ENCODE assay signal across 28 mouse cellular contexts in genomic region chr3:66024220-66024792, GRCm38 (mm10).
DNase-seq lines count a peak whose midpoint lies in the region; ATAC-seq lines count a peak whose summit lies in the region.
"Had no signal": no experiment of that assay in that cellular context is flagged by ENCODE, and none has a peak within 500 bp of the region (broad histone marks: within the 10 kb centered on the region; RNA-seq: fewer than 3 reads in every experiment).

No protein-coding gene starts in this region.

- no peaks in the 10 kb centered on the region for H3K9me3 ChIP-seq in kidney, embryonic 15.5 days (replicated peaks)
- H3K9me3 ChIP-seq in midbrain, embryonic 13.5 days: no peaks in the 10 kb centered on the region
- H3K9me3 ChIP-seq: forebrain, embryonic 10.5 days; lung, embryonic 15.5 days; midbrain, embryonic 10.5 days; neural tube, embryonic 12.5 days had no signal

- H3K36me3 ChIP-seq in kidney, embryonic 15.5 days: no peaks in the 10 kb centered on the region
- H3K36me3 ChIP-seq in midbrain, embryonic 13.5 days: no peaks in the 10 kb centered on the region
- H3K36me3 ChIP-seq: embryonic facial prominence, embryonic 13.5 days; forebrain, embryonic 10.5 days; lung, embryonic 15.5 days; midbrain, embryonic 10.5 days; neural tube, embryonic 12.5 days had no signal

- ATAC-seq in kidney, embryonic 15.5 days (replicated peaks; ENCODE audit: low FRiP score): peak; percentile 73
- no peak for ATAC-seq in midbrain, embryonic 13.5 days
- ATAC-seq: activated CD4-positive, CD25-positive, alpha-beta regulatory T cell, adult 4 months; forebrain, postnatal 0 days; inflammation-experienced regulatory T-cells, adult 6 months had no signal

- no peak for DNase-seq in kidney, adult 18-20 months
- DNase-seq in adipocyte (ENCODE audit: low spot score): peak; percentile 27
- peak; percentile 49 for DNase-seq in forelimb bud, embryonic 11.5 days (ENCODE audit: low read depth, low spot score)
- DNase-seq in right cerebral cortex, postnatal 36 days (ENCODE audit: low spot score in 2 of 2): no peak
- no peak for DNase-seq in adrenal gland, postnatal 10 days
- DNase-seq: adrenal gland, postnatal 25 days; B cell, adult 2 months; cerebellum, adult 11-12 months; cerebellum, postnatal 14 days; forebrain, postnatal 0 days; gastrocnemius, adult 2 months; heart, postnatal 10 days; kidney, postnatal 10 days; lung, postnatal 4 days; right cerebral cortex, adult 18-20 months; thymus, postnatal 36 days had no signal

- H3K4me2 ChIP-seq in kidney, embryonic 15.5 days: no peak overlapping the region
- no peak overlapping the region for H3K4me2 ChIP-seq in midbrain, embryonic 13.5 days (replicated peaks)
- H3K4me2 ChIP-seq: embryonic facial prominence, embryonic 13.5 days; heart, embryonic 11.5 days; lung, embryonic 15.5 days; neural tube, embryonic 12.5 days had no signal

- H3K9ac ChIP-seq in kidney, embryonic 15.5 days: no peak overlapping the region
- no peak overlapping the region for H3K9ac ChIP-seq in midbrain, embryonic 13.5 days (replicated peaks)
- H3K9ac ChIP-seq: embryonic facial prominence, embryonic 13.5 days; forebrain, postnatal 0 days; liver, embryonic 14.5 days; lung, embryonic 15.5 days; neural tube, embryonic 12.5 days had no signal

- no peaks in the 10 kb centered on the region for H3K4me1 ChIP-seq in kidney, embryonic 15.5 days
- no peaks in the 10 kb centered on the region for H3K4me1 ChIP-seq in midbrain, embryonic 13.5 days (replicated peaks)
- H3K4me1 ChIP-seq: forebrain, embryonic 10.5 days; lung, embryonic 15.5 days; midbrain, embryonic 10.5 days; neural tube, embryonic 12.5 days had no signal

- H3K27me3 ChIP-seq in kidney, embryonic 15.5 days: no peaks in the 10 kb centered on the region
- H3K27me3 ChIP-seq in midbrain, embryonic 13.5 days: no peaks in the 10 kb centered on the region
- H3K27me3 ChIP-seq: embryonic facial prominence, embryonic 13.5 days; lung, embryonic 15.5 days; neural tube, embryonic 12.5 days had no signal

- WGBS in kidney, embryonic 15.5 days: 33% methylated on average over 5 of the region's 5 CpGs
- 85% methylated on average over 5 of the region's 5 CpGs for WGBS in midbrain, embryonic 13.5 days

- no peak overlapping the region for H3K27ac ChIP-seq in kidney, embryonic 15.5 days
- no peak overlapping the region for H3K27ac ChIP-seq in midbrain, embryonic 13.5 days
- H3K27ac ChIP-seq: embryonic facial prominence, embryonic 13.5 days; forebrain, embryonic 10.5 days; gastrocnemius, adult 2 months; left cerebral cortex, adult 2 months; liver, embryonic 14.5 days; lung, embryonic 15.5 days; midbrain, embryonic 10.5 days; neural tube, embryonic 12.5 days had no signal

- no peak overlapping the region for H3K4me3 ChIP-seq in kidney, embryonic 15.5 days (replicated peaks)
- H3K4me3 ChIP-seq in midbrain, embryonic 13.5 days (replicated peaks): no peak overlapping the region
- H3K4me3 ChIP-seq: embryonic facial prominence, embryonic 13.5 days; forebrain, embryonic 10.5 days; gastrocnemius, adult 2 months; left cerebral cortex, adult 2 months; lung, embryonic 15.5 days; midbrain, embryonic 10.5 days; neural tube, embryonic 12.5 days had no signal

Comparison
In these comparisons a context has a peak if more than half of its experiments do, and no peak if none do; other contexts are left out.
1. DNase-seq: peak in adipocyte (single experiment) and forelimb bud, embryonic 11.5 days (single experiment); none in kidney, adult 18-20 months (single experiment), right cerebral cortex, postnatal 36 days (0 of 2) and adrenal gland, postnatal 10 days (single experiment).